ENCODE assay signal across 27 mouse cellular contexts in genomic region chr7:110302886-110303285, GRCm38 (mm10).
"Had no signal": no experiment of that assay in that cellular context is flagged by ENCODE, and none has a peak within 500 bp of the region (broad histone marks: within the 10 kb centered on the region; RNA-seq: fewer than 3 reads in every experiment).

No protein-coding gene starts in this region.

- H3K27me3 ChIP-seq: heart, embryonic 13.5 days; heart, embryonic 15.5 days; hindbrain, embryonic 13.5 days; hindbrain, embryonic 15.5 days; kidney, embryonic 15.5 days; limb, embryonic 12.5 days; liver, embryonic 13.5 days had no signal

- H3K36me3 ChIP-seq: heart, embryonic 15.5 days; liver, embryonic 13.5 days had no signal

- H3K4me1 ChIP-seq: hindbrain, embryonic 13.5 days; hindbrain, embryonic 15.5 days had no signal

- H3K9ac ChIP-seq: heart, embryonic 13.5 days; heart, embryonic 15.5 days; hindbrain, embryonic 13.5 days; hindbrain, embryonic 15.5 days; kidney, embryonic 15.5 days; limb, embryonic 12.5 days; liver, embryonic 13.5 days had no signal

- H3K27ac ChIP-seq: gastrocnemius, adult 2 months; heart, adult 2 months; heart, embryonic 13.5 days; heart, embryonic 15.5 days; hindbrain, embryonic 10.5 days; hindbrain, embryonic 13.5 days; hindbrain, embryonic 15.5 days; hindbrain, postnatal 0 days; kidney, embryonic 15.5 days; kidney, postnatal 0 days; left cerebral cortex, adult 2 months; limb, embryonic 10.5 days; limb, embryonic 12.5 days; liver, embryonic 13.5 days had no signal

- H3K4me3 ChIP-seq: gastrocnemius, adult 2 months; heart, adult 2 months; heart, embryonic 13.5 days; heart, embryonic 15.5 days; hindbrain, embryonic 10.5 days; hindbrain, embryonic 13.5 days; hindbrain, embryonic 15.5 days; kidney, embryonic 15.5 days; left cerebral cortex, adult 2 months; limb, embryonic 10.5 days; limb, embryonic 12.5 days; liver, embryonic 13.5 days had no signal

- H3K9me3 ChIP-seq: heart, embryonic 13.5 days; heart, embryonic 15.5 days; hindbrain, embryonic 10.5 days; hindbrain, embryonic 13.5 days; hindbrain, embryonic 15.5 days; kidney, embryonic 15.5 days; limb, embryonic 10.5 days; limb, embryonic 12.5 days; liver, embryonic 13.5 days had no signal

- ATAC-seq: hindbrain, postnatal 0 days had no signal

- DNase-seq: gastrocnemius, adult 2 months; gastrocnemius, postnatal 10 days; gastrocnemius, postnatal 25 days; heart, adult 2 months; heart, postnatal 14 days; heart, postnatal 4 days; kidney, adult 11 months; kidney, adult 2 months; kidney, adult 9 months; kidney, postnatal 14 days; kidney, postnatal 36 days; layer of hippocampus, adult 9-11 months; liver; liver, embryonic 13.5 days had no signal

- H3K4me2 ChIP-seq: heart, embryonic 11.5 days; heart, embryonic 13.5 days; heart, embryonic 15.5 days; hindbrain, embryonic 13.5 days; hindbrain, embryonic 15.5 days; kidney, embryonic 15.5 days; limb, embryonic 12.5 days; liver, embryonic 11.5 days; liver, embryonic 13.5 days had no signal
